ENCODE assay signal across 9 mouse cellular contexts in genomic region chr11:117248734-117249248, GRCm38 (mm10). TPM values are rescaled to one million over a fixed set of nuclear protein-coding genes. Genes with fewer than 3 reads are reported as not detected.
DNase-seq lines count a peak whose midpoint lies in the region; ATAC-seq and TF ChIP-seq lines count a peak whose summit lies in the region.
"Had no signal": no experiment of that assay in that cellular context is flagged by ENCODE, and none has a peak within 500 bp of the region (broad histone marks: within the 10 kb centered on the region; RNA-seq: fewer than 3 reads in every experiment).

No protein-coding gene starts in this region.

- no peaks in the 10 kb centered on the region for H3K36me3 ChIP-seq in hindbrain, embryonic 10.5 days
- H3K36me3 ChIP-seq in hindbrain, embryonic 11.5 days (ENCODE audit: control insufficient read depth, insufficient read depth, low read length), result no peaks in the 10 kb centered on the region
- H3K36me3 ChIP-seq in MEL (ENCODE audit: control insufficient read depth in 1 of 2, insufficient read depth in 2 of 2, low read length in 2 of 2), result peaks cover 0 to 36% of the 10 kb centered on the region in 2 experiments; a peak in 2 of 4 replicates
- H3K36me3 ChIP-seq in embryonic facial prominence, embryonic 12.5 days, result no peaks in the 10 kb centered on the region
- H3K36me3 ChIP-seq: liver, embryonic 12.5 days had no signal

- no peak overlapping the region for H3K4me2 ChIP-seq in hindbrain, embryonic 11.5 days (replicated peaks; ENCODE audit: low read depth, low read length)
- H3K4me2 ChIP-seq in embryonic facial prominence, embryonic 12.5 days (replicated peaks), result no peak overlapping the region
- H3K4me2 ChIP-seq: liver, embryonic 12.5 days had no signal

- TF ChIP-seq CTCF in MEL (IDR thresholded peaks at IDR 0.05 in 2 of 3, conservative IDR thresholded peaks at IDR 0.05 in 1 of 3; ENCODE audit: control insufficient read depth in 1 of 3, insufficient read depth in 1 of 3, low read depth in 2 of 3, low read length in 3 of 3, poor library complexity in 1 of 3, severe bottlenecking in 1 of 3), result no peak

- H3K9ac ChIP-seq in hindbrain, embryonic 11.5 days (ENCODE audit: low read depth, low read length), result no peak overlapping the region
- H3K9ac ChIP-seq in MEL (ENCODE audit: control insufficient read depth, low read depth, low read length, poor library complexity, severe bottlenecking), result peak overlapping the region; percentile 41
- no peak overlapping the region for H3K9ac ChIP-seq in embryonic facial prominence, embryonic 12.5 days
- H3K9ac ChIP-seq: liver, embryonic 12.5 days had no signal

- ATAC-seq in hindbrain, embryonic 11.5 days (ENCODE audit: low FRiP score), result no peak
- ATAC-seq in embryonic facial prominence, embryonic 12.5 days (ENCODE audit: insufficient number of reproducible peaks, insufficient read depth, low FRiP score, low TSS enrichment), result no peak
- no peak for ATAC-seq in megakaryocyte, adult 5-6 weeks (ENCODE audit: poor library complexity, severe bottlenecking)
- ATAC-seq: liver, embryonic 12.5 days had no signal

- H3K9me3 ChIP-seq in hindbrain, embryonic 10.5 days, result no peaks in the 10 kb centered on the region
- no peaks in the 10 kb centered on the region for H3K9me3 ChIP-seq in hindbrain, embryonic 11.5 days (ENCODE audit: control insufficient read depth, low read length)
- no peaks in the 10 kb centered on the region for H3K9me3 ChIP-seq in MEL (replicated peaks; ENCODE audit: insufficient read depth, low read length)
- no peaks in the 10 kb centered on the region for H3K9me3 ChIP-seq in embryonic facial prominence, embryonic 12.5 days
- H3K9me3 ChIP-seq: liver, embryonic 12.5 days had no signal

- TF ChIP-seq RAD21 in MEL (IDR thresholded peaks at IDR 0.05; ENCODE audit: low read depth, low read length), result no peak

- TF ChIP-seq EP300 in MEL (IDR thresholded peaks at IDR 0.05; ENCODE audit: low read depth in 1 of 2, low read length in 2 of 2), result peak; percentile 60 to 74

- 65% methylated on average over 11 of the region's 11 CpGs for WGBS in hindbrain, embryonic 10.5 days
- WGBS in hindbrain, embryonic 11.5 days, result 62% methylated on average over 11 of the region's 11 CpGs
- WGBS in embryonic facial prominence, embryonic 12.5 days, result 39% methylated on average over 11 of the region's 11 CpGs

- no peaks in the 10 kb centered on the region for H3K27me3 ChIP-seq in hindbrain, embryonic 10.5 days (ENCODE audit: insufficient read depth, poor library complexity, severe bottlenecking)
- no peaks in the 10 kb centered on the region for H3K27me3 ChIP-seq in hindbrain, embryonic 11.5 days (ENCODE audit: control insufficient read depth, insufficient read depth, low read length)
- H3K27me3 ChIP-seq in MEL (ENCODE audit: control insufficient read depth in 1 of 2, insufficient read depth in 2 of 2, low read length in 2 of 2), result no peaks in the 10 kb centered on the region
- no peaks in the 10 kb centered on the region for H3K27me3 ChIP-seq in embryonic facial prominence, embryonic 12.5 days
- H3K27me3 ChIP-seq: liver, embryonic 12.5 days had no signal

- TF ChIP-seq POLR2A in MEL (IDR thresholded peaks at IDR 0.05; ENCODE audit: control insufficient read depth in 1 of 2, insufficient read depth in 1 of 2, low read depth in 1 of 2, low read length in 2 of 2, poor library complexity in 1 of 2), result no peak

- H3K79me2 ChIP-seq in MEL (ENCODE audit: control insufficient read depth, insufficient read depth, low read length, poor library complexity), result no peaks in the 10 kb centered on the region

- no peak overlapping the region for H3K4me3 ChIP-seq in hindbrain, embryonic 10.5 days
- H3K4me3 ChIP-seq in hindbrain, embryonic 11.5 days (ENCODE audit: low read depth, low read length), result no peak overlapping the region
- H3K4me3 ChIP-seq in MEL (ENCODE audit: control insufficient read depth in 1 of 2, insufficient read depth in 1 of 2, low read depth in 2 of 2, low read length in 2 of 2), result no peak overlapping the region
- no peak overlapping the region for H3K4me3 ChIP-seq in embryonic facial prominence, embryonic 12.5 days
- H3K4me3 ChIP-seq: liver, embryonic 12.5 days had no signal

- no peak for DNase-seq in hindbrain, embryonic 10.5 days (ENCODE audit: low spot score)
- no peak for DNase-seq in hindbrain, embryonic 11.5 days (ENCODE audit: low spot score)
- DNase-seq in MEL (ENCODE audit: low read depth, low spot score), result peak; percentile 83
- peak; percentile 50 for DNase-seq in left cerebral cortex, postnatal 4 days
- no peak for DNase-seq in adrenal gland, postnatal 36 days
- no peak for DNase-seq in layer of hippocampus, postnatal 25 days (ENCODE audit: extremely low spot score in 1 of 2, low spot score in 1 of 2)

- intact Hi-C loops in left cerebral cortex, postnatal 4 days (cut with DNase I), result loop anchor here (10.0 kb wide), 1 partner anchor 576 kb away; the partner anchor contains the start of genes Afmid and Tk1

- peaks cover 73% of the 10 kb centered on the region for H3K4me1 ChIP-seq in hindbrain, embryonic 10.5 days (replicated peaks)
- H3K4me1 ChIP-seq in hindbrain, embryonic 11.5 days (replicated peaks; ENCODE audit: control insufficient read depth, insufficient read depth, low read length), result 0 out of 2 replicates have a peak, but pooled peaks cover 8% of the 10 kb centered on the region
- H3K4me1 ChIP-seq in MEL (ENCODE audit: control insufficient read depth in 1 of 2, insufficient read depth in 2 of 2, low read length in 2 of 2), result peaks cover 18 to 66% of the 10 kb centered on the region in 2 experiments
- peaks cover 19% of the 10 kb centered on the region for H3K4me1 ChIP-seq in embryonic facial prominence, embryonic 12.5 days

- peak overlapping the region; percentile 46 for H3K27ac ChIP-seq in hindbrain, embryonic 10.5 days
- no peak overlapping the region for H3K27ac ChIP-seq in hindbrain, embryonic 11.5 days (ENCODE audit: low read depth, low read length)
- peak overlapping the region; percentile 76 for H3K27ac ChIP-seq in MEL (ENCODE audit: control insufficient read depth, low read depth, low read length)
- 0 out of 2 replicates have a peak overlapping the region, but pooled peaks have one; percentile 3 for H3K27ac ChIP-seq in embryonic facial prominence, embryonic 12.5 days
- H3K27ac ChIP-seq: liver, embryonic 12.5 days had no signal

TF ChIP-seq in MEL, 35 proteins besides CTCF, POLR2A, EP300 and RAD21 (continues in another document):
- TF ChIP-seq MEF2A (IDR thresholded peaks at IDR 0.05; ENCODE audit: extremely low read depth, insufficient replicate concordance, low read depth, low read length, poor library complexity, severe bottlenecking) (no peak), ELF1 (IDR thresholded peaks at IDR 0.05; ENCODE audit: low read depth, low read length) (0 out of 2 replicates have a peak, but pooled peaks have one; percentile 10), ZMIZ1 (IDR thresholded peaks at IDR 0.05; ENCODE audit: low read depth, low read length) (no peak), NELFE (IDR thresholded peaks at IDR 0.05; ENCODE audit: low read depth, low read length) (peak; percentile 26), HCFC1 (IDR thresholded peaks at IDR 0.05; ENCODE audit: low read depth, low read length) (0 out of 2 replicates have a peak, but pooled peaks have one; percentile 26), SIN3A (IDR thresholded peaks at IDR 0.05; ENCODE audit: low read length) (peak; percentile 72), MXI1 (IDR thresholded peaks at IDR 0.05; ENCODE audit: low read depth, low read length) (peak; percentile 92), RCOR1 (IDR thresholded peaks at IDR 0.05; ENCODE audit: low read depth, low read length) (peak; percentile 49), MYB (IDR thresholded peaks at IDR 0.05; ENCODE audit: low read depth, low read length) (no peak), POLR2AphosphoS5 (IDR thresholded peaks at IDR 0.05; ENCODE audit: borderline replicate concordance, low read depth, low read length) (no peak), BHLHE40 (IDR thresholded peaks at IDR 0.05; ENCODE audit: borderline replicate concordance, low read depth, low read length) (peak; percentile 98), USF2 (IDR thresholded peaks at IDR 0.05; ENCODE audit: borderline replicate concordance in 1 of 2, insufficient read depth in 1 of 2, low read depth in 1 of 2, low read length in 2 of 2) (no peak), TBP (IDR thresholded peaks at IDR 0.05; ENCODE audit: low read depth, low read length) (no peak), UBTF (IDR thresholded peaks at IDR 0.05; ENCODE audit: borderline replicate concordance, insufficient read depth, low read depth, low read length) (no peak), E2F4 (IDR thresholded peaks at IDR 0.05; ENCODE audit: borderline replicate concordance, low read depth, low read length) (no peak), POLR2AphosphoS2 (IDR thresholded peaks at IDR 0.05; ENCODE audit: low read length) (no peak), SMC3 (IDR thresholded peaks at IDR 0.05; ENCODE audit: low read depth, low read length) (no peak; the same call in none of the 2 replicates), ZKSCAN1 (IDR thresholded peaks at IDR 0.05; ENCODE audit: low read depth, low read length) (no peak), ZNF384 (IDR thresholded peaks at IDR 0.05; ENCODE audit: low read depth, low read length) (no peak), JUND (IDR thresholded peaks at IDR 0.05; ENCODE audit: low read depth, low read length) (no peak), TCF12 (IDR thresholded peaks at IDR 0.05; ENCODE audit: low read depth, low read length) (peak; percentile 44; the same call in 1 of the 2 replicates), MAFK (IDR thresholded peaks at IDR 0.05; ENCODE audit: borderline replicate concordance, low read depth, low read length) (no peak), USF1 (IDR thresholded peaks at IDR 0.05; ENCODE audit: low read depth, low read length) (0 out of 2 replicates have a peak, but pooled peaks have one; percentile 16), MYC (IDR thresholded peaks at IDR 0.05; ENCODE audit: low read depth, low read length) (peak; percentile 78)

RNA-seq across cellular contexts. Expression of gene Sept9, which starts 49.3 kb away (rescaled TPM):
- polyA plus RNA-seq in hindbrain, embryonic 10.5 days (2016; fragmentation: Nextera tagmentation; extraction: Ambion mirVana), result 186 and 206 TPM in 2 replicates
- polyA plus RNA-seq in hindbrain, embryonic 11.5 days (2014; fragmentation: Nextera tagmentation; extraction: Ambion mirVana), result 126 and 141 TPM in 2 replicates
- 163 and 205 TPM in 2 replicates for total RNA-seq in MEL (2012; rRNA removed)
- 100 to 1,000 TPM in 1 of 2 experiments, 10 to 100 TPM in 1; 49.7 to 196 TPM for polyA plus RNA-seq in MEL (2012; ENCODE audit: insufficient read depth in 1 of 2, insufficient read length in 2 of 2, low read depth in 1 of 2, low replicate concordance in 2 of 2, missing spikeins in 1 of 2)
- polyA plus RNA-seq in embryonic facial prominence, embryonic 12.5 days (2016; fragmentation: Nextera tagmentation; extraction: Ambion mirVana), result 229 and 230 TPM in 2 replicates
- 100 to 1,000 TPM in 1 of 2 experiments, 10 to 100 TPM in 1; 94.9 to 103 TPM for total RNA-seq in left cerebral cortex, postnatal 4 days (2021)
- 162 and 178 TPM in 2 replicates for total RNA-seq in megakaryocyte, adult 5-6 weeks (2015)
- total RNA-seq in megakaryocyte, adult 5-6 weeks (2017), result 335 and 338 TPM in 2 replicates
- 100 to 1,000 TPM; 117 to 134 TPM for total RNA-seq in adrenal gland, postnatal 36 days (2021)
- total RNA-seq in layer of hippocampus, postnatal 25 days (2021), result 100 to 1,000 TPM; 114 to 119 TPM

Comparison
In these comparisons a context has a peak if more than half of its experiments do, and no peak if none do; other contexts are left out.
1. DNase-seq: peak in MEL (single experiment) and left cerebral cortex, postnatal 4 days (single experiment); none in hindbrain, embryonic 10.5 days (single experiment), hindbrain, embryonic 11.5 days (single experiment), adrenal gland, postnatal 36 days (0 of 2) and layer of hippocampus, postnatal 25 days (0 of 2).